Mouse (Mus musculus) small intestine, adult 2 months (tissue): Measurements from ENCODE around the gene Fam104a. TPM values are rescaled to one million over a fixed set of nuclear protein-coding genes. Genes with fewer than 3 reads are reported as not detected.

Experiments used
- H3K27ac ChIP-seq: fragments of 200-500 bp; 2 replicates; pipeline ENCODE4 v1.5.1; 2012; ENCODE audit warnings: low read depth, low read length, control low read depth, inconsistent platforms; ENCODE audit not compliant: insufficient read depth
- H3K27me3 ChIP-seq: fragments of 200-500 bp; 2 replicates; pipeline ENCODE4 v1.6.1; 2012; ENCODE audit warnings: mild to moderate bottlenecking, moderate library complexity, low read length, inconsistent platforms; ENCODE audit not compliant: control insufficient read depth, insufficient read depth
- H3K36me3 ChIP-seq: fragments of 200-500 bp; 2 replicates; pipeline ENCODE4 v1.6.1; 2012; ENCODE audit warnings: mild to moderate bottlenecking, low read length, control low read depth, inconsistent platforms; ENCODE audit not compliant: control insufficient read depth, insufficient read depth
- H3K4me1 ChIP-seq: fragments of 200-500 bp; 2 replicates; pipeline ENCODE4 v1.6.1; 2012; ENCODE audit warnings: low read length, inconsistent platforms, mixed read lengths; ENCODE audit not compliant: control insufficient read depth, insufficient read depth, insufficient read length
- H3K4me3 ChIP-seq: fragments of 200-500 bp; 2 replicates; pipeline ENCODE4 v1.5.1; 2012; ENCODE audit warnings: low read depth, mild to moderate bottlenecking, control low read depth, inconsistent platforms, low read length, moderate library complexity
- CTCF ChIP-seq: fragments of 200-500 bp; IDR thresholded peaks from 2 replicates; pipeline ENCODE4 v1.5.1; 2012; ENCODE audit warnings: low read depth, mild to moderate bottlenecking, control low read depth, inconsistent platforms, low read length, moderate library complexity, mixed read lengths; ENCODE audit not compliant: insufficient replicate concordance, insufficient read length; ENCODE audit errors: extremely low read depth
- POLR2A ChIP-seq: fragments of 200-500 bp; IDR thresholded peaks from 2 replicates; pipeline ENCODE4 v1.6.1; 2012; ENCODE audit warnings: low read depth, mild to moderate bottlenecking, control low read depth, inconsistent platforms, low read length, moderate library complexity
- WGBS: fragments of 180-500 bp; shearing (Covaris S2); methylation state at CpG from one replicate; pipeline ENCODE4 v1.1.7; 2018; 5-methylcytosine and 5-hydroxymethylcytosine counted together
- polyA plus RNA-seq: library from polyadenylated mRNA; depleted of rRNA; stranded (reverse); fragments of >200 nt; gene quantifications from 2 replicates; pipeline ENCODE4 v1.2.3, GENCODE M21; 2012

Gene Fam104a
- polyA plus RNA-seq, 1 experiment, result 33.4 TPM

DNA sequence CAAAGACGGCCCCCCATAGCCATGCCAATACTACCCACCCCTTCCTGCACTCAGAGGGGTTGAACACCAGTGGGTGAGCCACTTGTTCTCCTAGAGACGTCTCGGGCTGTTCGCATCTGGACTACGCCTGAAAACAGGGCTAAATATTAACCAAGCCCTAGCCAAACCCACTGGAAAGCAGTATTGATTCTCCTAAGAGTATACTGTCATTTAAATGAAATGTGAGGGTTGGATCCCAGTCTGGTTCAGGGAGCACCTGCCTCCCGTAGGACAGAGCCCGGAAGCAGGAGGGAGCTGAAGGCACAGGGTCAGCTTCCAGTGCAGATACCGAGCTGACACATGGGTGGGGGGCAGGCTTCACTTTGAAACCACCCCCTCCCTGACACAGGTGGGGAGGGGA lies 52.1 kb downstream of the Fam104a start:
- H3K4me3 ChIP-seq, result peak overlapping the region; percentile 36
- peaks cover 4% of the 10 kb centered on the region; the same call in 1 of the 2 replicates for H3K4me1 ChIP-seq
- H3K27me3 ChIP-seq, result no peaks in the 10 kb centered on the region
- H3K36me3 ChIP-seq, result no peaks in the 10 kb centered on the region
- TF ChIP-seq CTCF (no peak), POLR2A (no peak)
- WGBS, result 24% methylated on average over 8 of the region's 8 CpGs
- peak overlapping the region; percentile 82 for H3K27ac ChIP-seq

DNA sequence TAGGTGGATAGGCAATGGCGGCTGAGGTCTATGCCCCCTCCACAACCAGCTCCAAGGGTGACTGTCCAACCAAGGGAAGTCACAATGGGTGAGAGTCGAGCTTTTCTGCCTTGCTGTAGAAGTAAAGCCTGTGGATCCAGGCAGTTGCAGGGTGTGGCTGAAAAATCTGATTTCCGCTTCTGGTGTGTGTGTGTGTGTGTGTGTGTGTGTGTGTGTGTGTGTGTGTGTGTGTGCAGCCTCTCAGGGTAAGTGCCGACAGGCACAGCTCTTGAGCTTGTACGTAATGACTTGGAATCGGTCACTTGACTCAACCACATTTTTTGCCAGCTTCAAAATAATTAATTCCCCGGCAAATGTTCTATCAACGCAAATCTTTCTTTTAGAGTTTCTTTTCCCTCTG lies 52.7 kb downstream of the Fam104a start:
- 15% methylated on average over 8 of the region's 8 CpGs for WGBS
- no peak for TF ChIP-seq CTCF
- no peak for TF ChIP-seq POLR2A
- H3K4me1 ChIP-seq, result peaks cover 4% of the 10 kb centered on the region; the same call in 1 of the 2 replicates
- H3K4me3 ChIP-seq, result peak overlapping the region; percentile 57
- H3K27ac ChIP-seq, result peak overlapping the region; percentile 82
- no peaks in the 10 kb centered on the region for H3K36me3 ChIP-seq
- no peaks in the 10 kb centered on the region for H3K27me3 ChIP-seq

DNA sequence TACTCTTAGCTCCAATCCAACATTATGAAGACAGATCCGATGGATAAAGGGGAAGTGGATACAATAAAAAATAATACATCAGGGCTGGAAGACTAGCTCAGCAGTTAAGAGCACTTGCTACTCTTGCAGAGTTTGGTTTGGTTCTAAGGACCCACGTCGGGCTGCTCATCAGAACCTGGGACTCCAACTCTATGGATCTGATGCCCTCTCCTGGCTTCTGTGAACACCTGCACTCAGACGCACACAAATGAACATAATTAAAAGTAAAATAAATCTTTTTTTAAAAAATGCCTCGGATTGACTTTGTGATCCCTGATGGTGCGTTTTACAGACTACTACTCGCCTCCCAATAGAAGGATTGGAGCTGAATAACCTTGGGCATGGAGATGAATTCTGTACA lies 53.3 kb downstream of the Fam104a start:
- peak overlapping the region; percentile 57 for H3K4me3 ChIP-seq
- H3K36me3 ChIP-seq, result no peaks in the 10 kb centered on the region
- no peaks in the 10 kb centered on the region for H3K27me3 ChIP-seq
- peak overlapping the region; percentile 82; the same call in 1 of the 2 replicates for H3K27ac ChIP-seq
- 32% methylated on average over 7 of the region's 7 CpGs for WGBS
- TF ChIP-seq POLR2A (no peak), CTCF (peak; percentile 21; the same call in 1 of the 2 replicates)
- H3K4me1 ChIP-seq, result peaks cover 4% of the 10 kb centered on the region; the same call in 1 of the 2 replicates

DNA sequence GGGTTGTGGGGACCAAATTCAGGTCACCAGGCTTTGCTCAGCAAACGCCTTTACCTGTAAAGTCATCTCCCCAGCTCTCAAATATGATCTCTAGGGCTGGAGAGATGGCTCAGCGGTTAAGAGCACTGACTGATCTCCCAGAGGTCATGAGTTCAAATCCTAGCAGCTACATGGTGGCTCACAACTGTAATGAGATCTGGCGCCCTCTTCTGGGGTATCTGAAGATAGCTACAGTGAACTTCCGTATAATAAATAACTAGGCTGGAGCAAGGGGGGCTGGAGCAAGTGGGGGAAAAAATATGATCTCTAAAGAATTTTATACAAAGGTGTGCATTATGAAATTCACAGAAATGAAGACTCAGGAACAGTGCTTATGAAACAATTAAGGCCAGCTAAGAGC lies 56.2 kb downstream of the Fam104a start:
- TF ChIP-seq CTCF, result no peak
- TF ChIP-seq POLR2A, result no peak
- no peak overlapping the region for H3K4me3 ChIP-seq
- H3K36me3 ChIP-seq, result no peaks in the 10 kb centered on the region
- peaks cover 4% of the 10 kb centered on the region; the same call in 1 of the 2 replicates for H3K4me1 ChIP-seq
- no peaks in the 10 kb centered on the region for H3K27me3 ChIP-seq
- 52% methylated on average over 4 of the region's 4 CpGs for WGBS
- H3K27ac ChIP-seq, result no peak overlapping the region

DNA sequence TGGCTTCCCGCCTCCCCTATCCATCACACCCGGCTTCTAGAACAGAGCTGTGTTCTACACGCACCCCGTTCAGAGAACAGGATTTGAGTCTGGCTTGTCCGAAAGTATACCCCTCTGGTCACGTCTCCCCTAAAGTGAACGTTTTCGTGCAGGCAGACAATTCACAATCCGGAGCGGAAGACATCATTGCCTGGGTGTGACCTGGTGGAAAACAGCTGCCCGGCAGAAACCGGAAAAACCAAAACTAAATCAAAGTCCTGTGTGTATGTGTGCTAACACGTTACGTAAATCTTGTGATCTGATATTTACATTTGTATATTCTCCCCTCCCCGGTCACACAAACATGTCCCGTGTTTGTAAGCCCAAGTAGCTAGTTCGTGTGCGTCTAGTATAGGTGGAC lies 58.5 kb downstream of the Fam104a start:
- Histone ChIP-seq H3K27me3 (peaks cover 2% of the 10 kb centered on the region; the same call in 1 of the 2 replicates), H3K27ac (no peak overlapping the region), H3K4me1 (no peaks in the 10 kb centered on the region), H3K4me3 (no peak overlapping the region), H3K36me3 (no peaks in the 10 kb centered on the region)
- TF ChIP-seq CTCF (no peak), POLR2A (no peak)
- WGBS, result 83% methylated on average over 18 of the region's 18 CpGs

DNA sequence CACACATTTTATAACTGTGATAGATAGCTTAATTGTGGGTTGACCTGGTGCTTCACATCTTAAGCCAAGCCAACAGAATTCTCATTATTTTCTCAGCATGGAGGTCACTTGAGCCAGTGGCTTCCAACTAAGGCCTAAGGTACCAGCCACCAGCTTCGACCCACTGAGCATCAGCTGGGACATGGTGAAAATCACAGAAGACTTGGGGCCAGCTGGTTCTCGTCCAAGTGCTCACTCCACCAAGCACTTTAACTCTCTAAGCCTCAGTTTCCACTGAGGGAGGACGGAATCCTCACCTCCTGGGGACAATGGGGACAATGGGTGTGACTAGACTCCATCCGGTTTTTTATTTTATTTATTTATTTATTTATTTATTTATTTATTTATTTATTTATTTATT lies 61.9 kb downstream of the Fam104a start:
- Histone ChIP-seq H3K4me1 (peaks cover 2% of the 10 kb centered on the region; the same call in 1 of the 2 replicates), H3K27ac (no peak overlapping the region), H3K27me3 (peaks cover 21% of the 10 kb centered on the region), H3K36me3 (no peaks in the 10 kb centered on the region), H3K4me3 (no peak overlapping the region)
- WGBS, result 90% methylated on average over 4 of the region's 4 CpGs
- TF ChIP-seq CTCF (no peak), POLR2A (no peak)

DNA sequence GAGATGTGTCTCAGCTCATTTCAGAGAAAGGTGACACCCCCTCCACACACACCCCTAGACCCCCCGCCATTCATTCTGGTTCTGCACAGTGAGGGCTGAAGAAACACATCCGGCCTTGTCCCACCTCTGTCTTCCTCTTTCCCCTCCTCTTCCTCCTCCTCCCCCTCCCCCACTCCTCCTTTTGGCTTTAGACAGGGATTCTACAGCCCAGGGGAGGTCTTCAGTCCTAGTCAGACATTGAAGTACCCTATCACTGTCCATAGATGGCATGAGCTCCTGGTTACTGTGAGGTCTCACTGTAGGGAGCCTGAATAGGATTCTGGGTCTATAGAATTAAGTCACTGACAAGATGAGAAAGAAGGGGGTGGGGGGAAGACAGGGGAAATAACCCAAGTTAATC lies 63.0 kb downstream of the Fam104a start:
- H3K27ac ChIP-seq, result no peak overlapping the region
- peaks cover 2% of the 10 kb centered on the region; the same call in 1 of the 2 replicates for H3K4me1 ChIP-seq
- peaks cover 21% of the 10 kb centered on the region for H3K27me3 ChIP-seq
- 92% methylated on average over 2 of the region's 2 CpGs for WGBS
- no peaks in the 10 kb centered on the region for H3K36me3 ChIP-seq
- TF ChIP-seq POLR2A (no peak), CTCF (no peak)
- H3K4me3 ChIP-seq, result no peak overlapping the region
